Mouse (Mus musculus) embryonic facial prominence, embryonic 11.5 days (tissue): ENCODE data around the gene Ssrp1. TPM values are rescaled to one million over a fixed set of nuclear protein-coding genes. Genes with fewer than 3 reads are reported as not detected.

ENCODE experiments used
- ATAC-seq: fragments of 200-750 bp; cut with Nextera tagmentation; replicated peaks from 2 replicates; pipeline ENCODE4 v1.8.0; 2017; ENCODE audit warnings: low read depth; ENCODE audit not compliant: insufficient number of reproducible peaks, low FRiP score, low TSS enrichment
- DNase-seq: peaks from one replicate; pipeline ENCODE4 v3.0.0-alpha.2; 2015; ENCODE audit warnings: low spot score
- H3K27ac ChIP-seq: fragments of 300-500 bp; sonication (generic); replicated peaks from 2 replicates; pipeline ENCODE4 v1.5.1; 2014; ENCODE audit warnings: mild to moderate bottlenecking, low read depth, low read length, control low read depth
- H3K27me3 ChIP-seq: fragments of 300-500 bp; sonication (generic); 2 replicates; pipeline ENCODE4 v1.6.1; 2014; ENCODE audit warnings: mild to moderate bottlenecking, low read length, moderate library complexity, mixed read lengths; ENCODE audit not compliant: control insufficient read depth, insufficient read depth
- H3K36me3 ChIP-seq: fragments of 300-500 bp; sonication (generic); replicated peaks from 2 replicates; pipeline ENCODE4 v1.6.1; 2014; ENCODE audit warnings: low read depth, mild to moderate bottlenecking, low read length, moderate library complexity, mixed read lengths; ENCODE audit not compliant: control insufficient read depth, insufficient read depth
- H3K4me1 ChIP-seq: fragments of 300-500 bp; sonication (generic); 2 replicates; pipeline ENCODE4 v1.6.1; 2014; ENCODE audit warnings: low read length, mixed read lengths; ENCODE audit not compliant: control insufficient read depth, insufficient read depth
- H3K4me2 ChIP-seq: fragments of 300-500 bp; sonication (generic); 2 replicates; pipeline ENCODE4 v1.6.1; 2014; ENCODE audit warnings: low read depth, mild to moderate bottlenecking, control low read depth, low read length, moderate library complexity
- H3K4me3 ChIP-seq: fragments of 300-500 bp; sonication (generic); 2 replicates; pipeline ENCODE4 v1.5.1; 2014; ENCODE audit warnings: low read depth, low read length, control low read depth
- H3K9ac ChIP-seq: fragments of 300-500 bp; sonication (generic); replicated peaks from 2 replicates; pipeline ENCODE4 v1.6.1; 2014; ENCODE audit warnings: mild to moderate bottlenecking, control low read depth, low read length
- H3K9me3 ChIP-seq: fragments of 300-500 bp; sonication (generic); replicated peaks from 2 replicates; pipeline ENCODE4 v1.6.1; 2016; ENCODE audit warnings: mild to moderate bottlenecking, low read length, inconsistent platforms, mixed read lengths; ENCODE audit not compliant: control insufficient read depth
- WGBS: fragments of 180-500 bp; shearing (Covaris S2); extraction: QIAGEN DNeasy Blood & Tissue Kit; methylation state at CpG from one replicate; pipeline ENCODE4 v1.1.7; 2014; 5-methylcytosine and 5-hydroxymethylcytosine counted together
- polyA plus RNA-seq: library from polyadenylated mRNA; unstranded; fragments of >200 nt; fragmentation: Nextera tagmentation; extraction: Ambion mirVana; gene quantifications from 2 replicates; pipeline ENCODE4 v1.2.1, GENCODE M21; 2014

Ssrp1 gene
- polyA plus RNA-seq, 1 experiment from 2014 or later, result 409 TPM

- DNase-seq (no peak), ATAC-seq (no peak)
- no peaks in the 10 kb centered on the region for H3K4me1 ChIP-seq
Observed at GRCm38 (mm10) chr2:85095906-85096305, 58.9 kb downstream of the Ssrp1 start.

More at GRCm38 (mm10) chr2:85095906-85096305, 58.9 kb downstream of the Ssrp1 start:
- H3K27me3 ChIP-seq, result no peaks in the 10 kb centered on the region
- 47% methylated on average over 5 of the region's 5 CpGs for WGBS
- H3K4me3 ChIP-seq, result no peak overlapping the region
- H3K36me3 ChIP-seq, result no peaks in the 10 kb centered on the region
- H3K9me3 ChIP-seq, result no peaks in the 10 kb centered on the region
- no peak overlapping the region for H3K4me2 ChIP-seq
- no peak overlapping the region for H3K27ac ChIP-seq
- H3K9ac ChIP-seq, result no peak overlapping the region

Other genes starting within 250 kb of the Ssrp1 start
- 30.6 and 36.1 TPM in 2 replicates for gene Ube2l6, start 238.4 kb upstream of the Ssrp1 start, polyA plus RNA-seq
- gene Smtnl1, start 214.6 kb upstream of the Ssrp1 start, polyA plus RNA-seq, result 0.11 and 0.20 TPM in 2 replicates
- gene Timm10, start 210.2 kb upstream of the Ssrp1 start, polyA plus RNA-seq, result 45.9 and 50.0 TPM in 2 replicates
- gene Slc43a1, start 198.4 kb upstream of the Ssrp1 start, polyA plus RNA-seq, result 23.1 and 28.0 TPM in 2 replicates
- gene Rtn4rl2, start 150.5 kb upstream of the Ssrp1 start, polyA plus RNA-seq, result 2.4 and 3.2 TPM in 2 replicates
- 37.2 and 38.9 TPM in 2 replicates for gene Slc43a3, start 100.7 kb upstream of the Ssrp1 start, polyA plus RNA-seq
- 0.60 and 0.78 TPM in 2 replicates for gene Prg2, start 56.8 kb upstream of the Ssrp1 start, polyA plus RNA-seq
- gene Prg3, start 49.0 kb upstream of the Ssrp1 start, polyA plus RNA-seq, result not detected in 2 replicates
- gene P2rx3, start 228 bp downstream of the Ssrp1 start, polyA plus RNA-seq, result 6.2 and 8.4 TPM in 2 replicates
- 9.3 and 12.2 TPM in 2 replicates for gene Tnks1bp1, start 10.8 kb downstream of the Ssrp1 start, polyA plus RNA-seq
- gene Aplnr, start 99.0 kb downstream of the Ssrp1 start, polyA plus RNA-seq, result 35.6 and 41.0 TPM in 2 replicates
- 1.0 and 1.4 TPM in 2 replicates for gene Lrrc55, start 160.0 kb downstream of the Ssrp1 start, polyA plus RNA-seq